Mouse (Mus musculus): ENCODE results near the gene Grip1. TPM values are rescaled to one million over a fixed set of nuclear protein-coding genes. Genes with fewer than 3 reads are reported as not detected.

Grip1 gene
- polyA plus RNA-seq, 1 experiment from 2014 or later: 4.9 TPM

- Histone ChIP-seq H3K4me3 (ENCODE audit: low read depth, low read length) (no peak overlapping the region), H3K4me2 (no peak overlapping the region), H3K9me3 (replicated peaks; ENCODE audit: control insufficient read depth, low read length) (no peaks in the 10 kb centered on the region), H3K27ac (ENCODE audit: low read depth, low read length) (no peak overlapping the region), H3K27me3 (ENCODE audit: control insufficient read depth, insufficient read depth, low read length) (no peaks in the 10 kb centered on the region), H3K36me3 (ENCODE audit: control insufficient read depth, insufficient read depth, low read length) (no peaks in the 10 kb centered on the region), H3K4me1 (ENCODE audit: control insufficient read depth, insufficient read depth, low read length) (peaks cover 2% of the 10 kb centered on the region; the same call in 1 of the 2 replicates), H3K9ac (ENCODE audit: low read depth, low read length) (no peak overlapping the region)
- no peak for ATAC-seq (replicated peaks; ENCODE audit: insufficient number of reproducible peaks, low FRiP score, low TSS enrichment)
- 67% methylated on average over 5 of the region's 5 CpGs for WGBS (ENCODE audit: insufficient replicate concordance)
These were observed 276.6 kb downstream of the Grip1 start for GRCm38 (mm10) chr10:119730206-119730605.

- no peak overlapping the region for H3K27ac ChIP-seq (ENCODE audit: low read depth, low read length)
- no peaks in the 10 kb centered on the region for H3K27me3 ChIP-seq (ENCODE audit: control insufficient read depth, insufficient read depth, low read length)
- H3K4me2 ChIP-seq: peak overlapping the region; percentile 33
- no peak overlapping the region for H3K9ac ChIP-seq (ENCODE audit: low read depth, low read length)
- no peaks in the 10 kb centered on the region for H3K9me3 ChIP-seq (replicated peaks; ENCODE audit: control insufficient read depth, low read length)
- H3K4me3 ChIP-seq (ENCODE audit: low read depth, low read length): no peak overlapping the region
- H3K4me1 ChIP-seq (ENCODE audit: control insufficient read depth, insufficient read depth, low read length): peaks cover 16% of the 10 kb centered on the region
- H3K36me3 ChIP-seq (ENCODE audit: control insufficient read depth, insufficient read depth, low read length): no peaks in the 10 kb centered on the region
- WGBS (ENCODE audit: insufficient replicate concordance): 65% methylated on average over 19 of the region's 19 CpGs
- ATAC-seq (replicated peaks; ENCODE audit: insufficient number of reproducible peaks, low FRiP score, low TSS enrichment): no peak
These were observed 281.7 kb downstream of the Grip1 start for GRCm38 (mm10) chr10:119735011-119735992.

- Histone ChIP-seq H3K27ac (ENCODE audit: low read depth, low read length) (no peak overlapping the region), H3K9ac (ENCODE audit: low read depth, low read length) (no peak overlapping the region), H3K4me1 (ENCODE audit: control insufficient read depth, insufficient read depth, low read length) (peaks cover 16% of the 10 kb centered on the region), H3K36me3 (ENCODE audit: control insufficient read depth, insufficient read depth, low read length) (no peaks in the 10 kb centered on the region), H3K27me3 (ENCODE audit: control insufficient read depth, insufficient read depth, low read length) (no peaks in the 10 kb centered on the region), H3K4me2 (no peak overlapping the region), H3K4me3 (ENCODE audit: low read depth, low read length) (no peak overlapping the region), H3K9me3 (replicated peaks; ENCODE audit: control insufficient read depth, low read length) (no peaks in the 10 kb centered on the region)
- no peak for ATAC-seq (replicated peaks; ENCODE audit: insufficient number of reproducible peaks, low FRiP score, low TSS enrichment)
- 70% methylated on average over 7 of the region's 7 CpGs for WGBS (ENCODE audit: insufficient replicate concordance)
These were observed 285.8 kb downstream of the Grip1 start for GRCm38 (mm10) chr10:119739466-119739865.

- H3K36me3 ChIP-seq (ENCODE audit: control insufficient read depth, insufficient read depth, low read length): no peaks in the 10 kb centered on the region
- WGBS (ENCODE audit: insufficient replicate concordance): 76% methylated on average over 8 of the region's 8 CpGs
- H3K9ac ChIP-seq (ENCODE audit: low read depth, low read length): no peak overlapping the region
- H3K4me1 ChIP-seq (ENCODE audit: control insufficient read depth, insufficient read depth, low read length): peaks cover 7% of the 10 kb centered on the region
- ATAC-seq (replicated peaks; ENCODE audit: insufficient number of reproducible peaks, low FRiP score, low TSS enrichment): no peak
- H3K4me2 ChIP-seq: no peak overlapping the region
- H3K9me3 ChIP-seq (replicated peaks; ENCODE audit: control insufficient read depth, low read length): no peaks in the 10 kb centered on the region
- H3K4me3 ChIP-seq (ENCODE audit: low read depth, low read length): no peak overlapping the region
- no peak overlapping the region for H3K27ac ChIP-seq (ENCODE audit: low read depth, low read length)
- H3K27me3 ChIP-seq (ENCODE audit: control insufficient read depth, insufficient read depth, low read length): no peaks in the 10 kb centered on the region
These were observed 289.1 kb downstream of the Grip1 start for GRCm38 (mm10) chr10:119742722-119743121.

GRCm38 (mm10) chr10:119752361-119752798, 298.8 kb downstream of the Grip1 start:
- no peak for ATAC-seq (replicated peaks; ENCODE audit: insufficient number of reproducible peaks, low FRiP score, low TSS enrichment)
- H3K27ac ChIP-seq (ENCODE audit: low read depth, low read length): no peak overlapping the region
- no peak overlapping the region for H3K4me2 ChIP-seq
- H3K4me3 ChIP-seq (ENCODE audit: low read depth, low read length): no peak overlapping the region
- no peak overlapping the region for H3K9ac ChIP-seq (ENCODE audit: low read depth, low read length)
- WGBS (ENCODE audit: insufficient replicate concordance): 80% methylated on average over 6 of the region's 6 CpGs
- H3K4me1 ChIP-seq (ENCODE audit: control insufficient read depth, insufficient read depth, low read length): no peaks in the 10 kb centered on the region
- H3K27me3 ChIP-seq (ENCODE audit: control insufficient read depth, insufficient read depth, low read length): no peaks in the 10 kb centered on the region
- no peaks in the 10 kb centered on the region for H3K36me3 ChIP-seq (ENCODE audit: control insufficient read depth, insufficient read depth, low read length)
- no peaks in the 10 kb centered on the region for H3K9me3 ChIP-seq (replicated peaks; ENCODE audit: control insufficient read depth, low read length)

- H3K4me1 ChIP-seq (ENCODE audit: control insufficient read depth, insufficient read depth, low read length): peaks cover 10% of the 10 kb centered on the region
- no peak overlapping the region for H3K4me3 ChIP-seq (ENCODE audit: low read depth, low read length)
- H3K9me3 ChIP-seq (replicated peaks; ENCODE audit: control insufficient read depth, low read length): no peaks in the 10 kb centered on the region
- H3K4me2 ChIP-seq: no peak overlapping the region
- no peaks in the 10 kb centered on the region for H3K27me3 ChIP-seq (ENCODE audit: control insufficient read depth, insufficient read depth, low read length)
- H3K36me3 ChIP-seq (ENCODE audit: control insufficient read depth, insufficient read depth, low read length): no peaks in the 10 kb centered on the region
- WGBS (ENCODE audit: insufficient replicate concordance): 89% methylated on average over 7 of the region's 7 CpGs
- H3K27ac ChIP-seq (ENCODE audit: low read depth, low read length): no peak overlapping the region
- H3K9ac ChIP-seq (ENCODE audit: low read depth, low read length): no peak overlapping the region
- no peak for ATAC-seq (replicated peaks; ENCODE audit: insufficient number of reproducible peaks, low FRiP score, low TSS enrichment)
These were observed 302.6 kb downstream of the Grip1 start for GRCm38 (mm10) chr10:119756271-119756670.

- WGBS (ENCODE audit: insufficient replicate concordance): 80% methylated on average over 6 of the region's 6 CpGs
- H3K27ac ChIP-seq (ENCODE audit: low read depth, low read length): no peak overlapping the region
- H3K9ac ChIP-seq (ENCODE audit: low read depth, low read length): no peak overlapping the region
- peaks cover 10% of the 10 kb centered on the region for H3K4me1 ChIP-seq (ENCODE audit: control insufficient read depth, insufficient read depth, low read length)
- no peak overlapping the region for H3K4me2 ChIP-seq
- no peak for ATAC-seq (replicated peaks; ENCODE audit: insufficient number of reproducible peaks, low FRiP score, low TSS enrichment)
- H3K36me3 ChIP-seq (ENCODE audit: control insufficient read depth, insufficient read depth, low read length): no peaks in the 10 kb centered on the region
- H3K27me3 ChIP-seq (ENCODE audit: control insufficient read depth, insufficient read depth, low read length): no peaks in the 10 kb centered on the region
- no peaks in the 10 kb centered on the region for H3K9me3 ChIP-seq (replicated peaks; ENCODE audit: control insufficient read depth, low read length)
- H3K4me3 ChIP-seq (ENCODE audit: low read depth, low read length): no peak overlapping the region
These were observed 303.6 kb downstream of the Grip1 start for GRCm38 (mm10) chr10:119757219-119757618.

GRCm38 (mm10) chr10:119761451-119762367, 308.1 kb downstream of the Grip1 start:
- Histone ChIP-seq H3K4me1 (ENCODE audit: control insufficient read depth, insufficient read depth, low read length) (peaks cover 10% of the 10 kb centered on the region), H3K4me3 (ENCODE audit: low read depth, low read length) (no peak overlapping the region), H3K9ac (ENCODE audit: low read depth, low read length) (no peak overlapping the region), H3K4me2 (no peak overlapping the region), H3K9me3 (replicated peaks; ENCODE audit: control insufficient read depth, low read length) (no peaks in the 10 kb centered on the region), H3K27me3 (ENCODE audit: control insufficient read depth, insufficient read depth, low read length) (no peaks in the 10 kb centered on the region), H3K36me3 (ENCODE audit: control insufficient read depth, insufficient read depth, low read length) (no peaks in the 10 kb centered on the region), H3K27ac (ENCODE audit: low read depth, low read length) (no peak overlapping the region)
- 90% methylated on average over 33 of the region's 33 CpGs for WGBS (ENCODE audit: insufficient replicate concordance)
- ATAC-seq (replicated peaks; ENCODE audit: insufficient number of reproducible peaks, low FRiP score, low TSS enrichment): no peak

Data from heart, embryonic 11.5 days (tissue).